Comparison of ENCODE assay signal across 25 mouse cellular contexts in genomic region chr3:79478880-79479279, GRCm38 (mm10).
DNase-seq lines count a peak whose midpoint lies in the region; ATAC-seq and TF ChIP-seq lines count a peak whose summit lies in the region.
"Had no signal": no experiment of that assay in that cellular context is flagged by ENCODE, and none has a peak within 500 bp of the region (broad histone marks: within the 10 kb centered on the region; RNA-seq: fewer than 3 reads in every experiment).

No protein-coding gene starts in this region.

- no peak overlapping the region for H3K27ac ChIP-seq in liver, embryonic 14.5 days
- H3K27ac ChIP-seq in liver, postnatal 0 days (ENCODE audit: low read depth), result no peak overlapping the region
- H3K27ac ChIP-seq: embryonic facial prominence, embryonic 15.5 days; hindbrain, embryonic 10.5 days; kidney, postnatal 0 days; limb, embryonic 10.5 days; midbrain, embryonic 10.5 days had no signal

- peak; percentile 30; the same call in 1 of the 2 replicates for ATAC-seq in liver, embryonic 14.5 days (ENCODE audit: insufficient read depth)
- peak; percentile 38; the same call in 1 of the 2 replicates for ATAC-seq in liver, postnatal 0 days
- ATAC-seq: forebrain, embryonic 16.5 days; inflammation-experienced regulatory T-cells, adult 6 months had no signal

- no peak overlapping the region for H3K4me3 ChIP-seq in liver, embryonic 14.5 days (ENCODE audit: insufficient read depth in 1 of 2, low read depth in 2 of 2, low read length in 2 of 2)
- H3K4me3 ChIP-seq in liver, postnatal 0 days (ENCODE audit: low read depth, low read length), result no peak overlapping the region
- H3K4me3 ChIP-seq: embryonic facial prominence, embryonic 15.5 days; heart, embryonic 12.5 days; hindbrain, embryonic 10.5 days; limb, embryonic 10.5 days; midbrain, embryonic 10.5 days had no signal

- H3K27me3 ChIP-seq in liver, embryonic 14.5 days (ENCODE audit: control insufficient read depth, insufficient read depth, low read length), result no peaks in the 10 kb centered on the region
- no peaks in the 10 kb centered on the region for H3K27me3 ChIP-seq in liver, postnatal 0 days (ENCODE audit: insufficient read depth, low read length)
- H3K27me3 ChIP-seq: CH12.LX; embryonic facial prominence, embryonic 15.5 days; heart, embryonic 12.5 days had no signal

- 37% methylated on average over 4 of the region's 4 CpGs for WGBS in liver, embryonic 14.5 days (ENCODE audit: insufficient replicate concordance)
- whole genome bisulfite sequencing in liver, postnatal 0 days (ENCODE audit: insufficient replicate concordance), result 52% methylated on average over 4 of the region's 4 CpGs

- no peak for TF ChIP-seq CTCF in liver, embryonic 14.5 days (IDR thresholded peaks at IDR 0.05; ENCODE audit: low read depth)
- TF ChIP-seq CTCF in liver, postnatal 0 days (IDR thresholded peaks at IDR 0.05; ENCODE audit: low read depth), result no peak

- H3K9me3 ChIP-seq in liver, embryonic 14.5 days (ENCODE audit: control insufficient read depth, low read length), result no peaks in the 10 kb centered on the region
- no peaks in the 10 kb centered on the region for H3K9me3 ChIP-seq in liver, postnatal 0 days (ENCODE audit: low read length)
- H3K9me3 ChIP-seq: embryonic facial prominence, embryonic 15.5 days; limb, embryonic 10.5 days had no signal

- peak; percentile 52 to 53 for DNase-seq in cerebellum, postnatal 10 days
- no peak for DNase-seq in cerebellum, adult 11 months
- no peak for DNase-seq in liver, embryonic 14.5 days (ENCODE audit: low read depth in 3 of 3, low spot score in 3 of 3)
- no peak for DNase-seq in liver
- peak; percentile 48 for DNase-seq in brain, adult 2 months (ENCODE audit: low read depth, low spot score)
- no peak for DNase-seq in liver, postnatal 0 days
- DNase-seq in adrenal gland, adult 18-20 months (ENCODE audit: low spot score in 2 of 2), result no peak
- DNase-seq in layer of hippocampus, adult 11-12 months (ENCODE audit: low spot score), result no peak
- DNase-seq: adrenal gland, postnatal 14 days; B cell, adult 2 months; gastrocnemius, postnatal 10 days; heart, adult 11 months; heart, postnatal 10 days; kidney, adult 2 months; lung, embryonic 14.5 days; thymus, postnatal 14 days had no signal

- H3K36me3 ChIP-seq in liver, embryonic 14.5 days (replicated peaks; ENCODE audit: control insufficient read depth, insufficient read depth, low read depth), result peaks cover 54% of the 10 kb centered on the region
- peaks cover 40% of the 10 kb centered on the region for H3K36me3 ChIP-seq in liver, postnatal 0 days (replicated peaks; ENCODE audit: insufficient read depth, low read length)

- no peak overlapping the region for H3K4me2 ChIP-seq in liver, embryonic 14.5 days (ENCODE audit: low read depth)
- H3K4me2 ChIP-seq in liver, postnatal 0 days (ENCODE audit: low read depth, low read length), result no peak overlapping the region
- H3K4me2 ChIP-seq: embryonic facial prominence, embryonic 15.5 days; heart, embryonic 12.5 days; lung, embryonic 14.5 days had no signal

- TF ChIP-seq EP300 in liver, embryonic 14.5 days (IDR thresholded peaks at IDR 0.05; ENCODE audit: low read depth), result no peak
- no peak for TF ChIP-seq EP300 in liver, postnatal 0 days (IDR thresholded peaks at IDR 0.05; ENCODE audit: low read depth)

- no peak overlapping the region for H3K9ac ChIP-seq in liver, embryonic 14.5 days (replicated peaks)
- H3K9ac ChIP-seq in liver, postnatal 0 days (replicated peaks), result no peak overlapping the region
- H3K9ac ChIP-seq: embryonic facial prominence, embryonic 15.5 days; heart, embryonic 12.5 days; lung, embryonic 14.5 days had no signal

- peaks cover 0 to 8% of the 10 kb centered on the region in 2 experiments; a peak in 3 of 4 replicates for H3K4me1 ChIP-seq in liver, embryonic 14.5 days (replicated peaks; ENCODE audit: control insufficient read depth in 2 of 2, insufficient read depth in 2 of 2, low read length in 1 of 2)
- H3K4me1 ChIP-seq in liver, postnatal 0 days (ENCODE audit: insufficient read depth), result no peaks in the 10 kb centered on the region
- H3K4me1 ChIP-seq: embryonic facial prominence, embryonic 15.5 days; limb, embryonic 10.5 days had no signal

Comparison
In these comparisons a context has a peak if more than half of its experiments do, and no peak if none do; other contexts are left out.
1. DNase-seq: peak in cerebellum, postnatal 10 days (2 of 2) and brain, adult 2 months (single experiment); none in cerebellum, adult 11 months (single experiment), liver, embryonic 14.5 days (0 of 3), liver (single experiment), liver, postnatal 0 days (single experiment), adrenal gland, adult 18-20 months (0 of 2) and layer of hippocampus, adult 11-12 months (single experiment).